Mouse (Mus musculus) right cerebral cortex, adult 18-20 months (tissue): Measurements from ENCODE around the gene Msh5.

ENCODE experiments used
- DNase-seq: peaks from one replicate; pipeline ENCODE4 v3.0.0; 2022; ENCODE audit warnings: mixed read lengths

Gene Msh5

GRCm38 (mm10) chr17:35046681-35047455 lies at the start of gene Msh5:
Gene Msh5, minus strand, starts transcription at chr17:35046745.
- peak; percentile 91 for DNase-seq

GRCm38 (mm10) chr17:35094475-35095365 lies 48.2 kb upstream of the Msh5 start:
- no peak for DNase-seq

GRCm38 (mm10) chr17:35092403-35093198 lies 46.1 kb upstream of the Msh5 start:
- no peak for DNase-seq

GRCm38 (mm10) chr17:35090166-35090932 lies 43.8 kb upstream of the Msh5 start:
- no peak for DNase-seq

GRCm38 (mm10) chr17:35088825-35089644 lies 42.5 kb upstream of the Msh5 start, which contains the start of gene Abhd16a:
Gene Abhd16a, plus strand, starts transcription at chr17:35089263.
- peak; percentile 97 for DNase-seq

- no peak for DNase-seq
These were observed 41.6 kb upstream of the Msh5 start for GRCm38 (mm10) chr17:35088151-35088550.

GRCm38 (mm10) chr17:35085208-35085865 lies 38.8 kb upstream of the Msh5 start, which contains the start of gene Ly6g6f:
Gene Ly6g6f, minus strand, starts transcription at chr17:35085610.
- DNase-seq, result no peak

GRCm38 (mm10) chr17:35083929-35084497 lies 37.5 kb upstream of the Msh5 start:
- DNase-seq, result no peak

- DNase-seq, result no peak
These were observed 36.5 kb upstream of the Msh5 start for GRCm38 (mm10) chr17:35082841-35083576.

GRCm38 (mm10) chr17:35080710-35081109 lies 34.2 kb upstream of the Msh5 start:
- DNase-seq, result no peak

- no peak for DNase-seq
These were observed 33.7 kb upstream of the Msh5 start for GRCm38 (mm10) chr17:35080248-35080647.

GRCm38 (mm10) chr17:35079778-35080177 lies 33.2 kb upstream of the Msh5 start:
- no peak for DNase-seq

- no peak for DNase-seq
These were observed 31.3 kb upstream of the Msh5 start, which contains the start of gene Ly6g6d for GRCm38 (mm10) chr17:35077786-35078233. Gene Ly6g6d, minus strand, starts transcription at chr17:35078065.

- DNase-seq, result no peak
These were observed 30.7 kb upstream of the Msh5 start for GRCm38 (mm10) chr17:35077285-35077684.

GRCm38 (mm10) chr17:35076507-35077176 lies 30.1 kb upstream of the Msh5 start, which contains the start of gene Ly6g6e:
Gene Ly6g6e, plus strand, starts transcription at chr17:35076902.
- no peak for DNase-seq

- no peak for DNase-seq
These were observed 27.6 kb upstream of the Msh5 start for GRCm38 (mm10) chr17:35074097-35074496.

GRCm38 (mm10) chr17:35071454-35071853 lies 24.9 kb upstream of the Msh5 start:
- DNase-seq, result no peak

- no peak for DNase-seq
These were observed 24.1 kb upstream of the Msh5 start for GRCm38 (mm10) chr17:35070556-35071229.
